34 mouse cellular contexts compared by ENCODE assay signal in genomic region chr9:118176687-118177086, GRCm38 (mm10).
"Had no signal": no experiment of that assay in that cellular context is flagged by ENCODE, and none has a peak within 500 bp of the region (broad histone marks: within the 10 kb centered on the region; RNA-seq: fewer than 3 reads in every experiment).

No protein-coding gene starts in this region.

- H3K9me3 ChIP-seq: heart, embryonic 15.5 days; hindbrain, embryonic 13.5 days; hindbrain, embryonic 15.5 days; intestine, embryonic 15.5 days; kidney, embryonic 15.5 days had no signal

- H3K36me3 ChIP-seq: heart, embryonic 12.5 days; heart, embryonic 13.5 days; heart, embryonic 15.5 days; hindbrain, embryonic 10.5 days; hindbrain, embryonic 12.5 days; hindbrain, embryonic 13.5 days; hindbrain, embryonic 15.5 days; intestine, embryonic 15.5 days; kidney, embryonic 15.5 days had no signal

- DNase-seq: heart, postnatal 10 days; heart, postnatal 14 days; heart, postnatal 4 days; kidney, adult 11 months; kidney, adult 18-20 months; kidney, adult 2 months; kidney, adult 8-10 months; kidney, adult 9 months; kidney, postnatal 10 days; kidney, postnatal 14 days; kidney, postnatal 25 days; kidney, postnatal 36 days; kidney, postnatal 4 days; layer of hippocampus, adult 9-11 months; layer of hippocampus, postnatal 36 days had no signal

- H3K4me2 ChIP-seq: heart, embryonic 11.5 days; heart, embryonic 12.5 days; heart, embryonic 13.5 days; heart, embryonic 15.5 days; hindbrain, embryonic 12.5 days; hindbrain, embryonic 13.5 days; hindbrain, embryonic 14.5 days; hindbrain, embryonic 15.5 days; intestine, embryonic 15.5 days; kidney, embryonic 15.5 days had no signal

- H3K27me3 ChIP-seq: heart, embryonic 12.5 days; heart, embryonic 13.5 days; heart, embryonic 15.5 days; hindbrain, embryonic 12.5 days; hindbrain, embryonic 13.5 days; hindbrain, embryonic 15.5 days; intestine, embryonic 15.5 days; kidney, embryonic 15.5 days had no signal

- H3K4me3 ChIP-seq: heart, embryonic 12.5 days; heart, embryonic 13.5 days; heart, embryonic 15.5 days; hindbrain, embryonic 10.5 days; hindbrain, embryonic 12.5 days; hindbrain, embryonic 13.5 days; hindbrain, embryonic 15.5 days; intestine, embryonic 15.5 days; kidney, embryonic 15.5 days; layer of hippocampus, adult 2 months; left cerebral cortex, adult 2 months had no signal

- H3K4me1 ChIP-seq: heart, embryonic 12.5 days; heart, embryonic 13.5 days; heart, embryonic 15.5 days; hindbrain, embryonic 10.5 days; hindbrain, embryonic 12.5 days; hindbrain, embryonic 13.5 days; hindbrain, embryonic 15.5 days; intestine, embryonic 15.5 days; kidney, embryonic 15.5 days had no signal

- H3K9ac ChIP-seq: heart, embryonic 12.5 days; heart, embryonic 13.5 days; heart, embryonic 15.5 days; hindbrain, embryonic 12.5 days; hindbrain, embryonic 13.5 days; hindbrain, embryonic 14.5 days; hindbrain, embryonic 15.5 days; intestine, embryonic 15.5 days; kidney, embryonic 15.5 days had no signal

- H3K27ac ChIP-seq: heart, embryonic 13.5 days; heart, embryonic 15.5 days; hindbrain, embryonic 10.5 days; hindbrain, embryonic 12.5 days; hindbrain, embryonic 13.5 days; hindbrain, embryonic 14.5 days; hindbrain, embryonic 15.5 days; hindbrain, postnatal 0 days; intestine, embryonic 15.5 days; kidney, embryonic 15.5 days; kidney, postnatal 0 days; layer of hippocampus, adult 2 months; left cerebral cortex, adult 2 months had no signal

- ATAC-seq: hindbrain, embryonic 16.5 days; hindbrain, postnatal 0 days; inflammation-experienced regulatory T-cells, adult 6 months; intestine, embryonic 15.5 days; intestine, embryonic 16.5 days; intestine, postnatal 0 days had no signal
